Mouse (Mus musculus): ENCODE results near the gene Minos1. TPM values are rescaled to one million over a fixed set of nuclear protein-coding genes. Genes with fewer than 3 reads are reported as not detected.
A peak's percentile ranks its signal among the peaks of the same experiment; 100 is the strongest.

Minos1 gene
- polyA plus RNA-seq, 1 experiment from 2014 or later: 640 TPM

DNA sequence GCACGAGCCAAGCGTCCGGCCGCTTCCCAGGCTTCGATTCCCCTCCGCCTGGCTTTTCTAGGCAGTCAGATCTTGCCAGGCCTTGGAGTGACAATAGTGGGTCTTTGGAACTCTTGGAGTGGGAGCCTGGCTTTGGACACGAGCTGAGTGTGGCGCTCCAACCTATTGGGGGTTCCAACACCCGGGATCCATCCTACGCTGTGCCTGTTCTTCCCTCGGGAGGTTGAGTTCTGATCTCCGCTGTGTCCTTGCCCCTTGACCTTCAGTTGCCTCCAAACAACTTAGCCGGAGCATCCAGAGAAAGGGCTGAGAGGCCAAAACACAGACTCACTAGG is 37.8 kb downstream of the Minos1 start:
- peak overlapping the region; percentile 87 for H3K4me2 ChIP-seq (ENCODE audit: low read depth, low read length)
- H3K9me3 ChIP-seq (replicated peaks; ENCODE audit: control insufficient read depth, low read length): peaks cover 5% of the 10 kb centered on the region
- no peak for ATAC-seq (replicated peaks; ENCODE audit: extremely low read depth, insufficient read depth, low FRiP score)
- peaks cover 27% of the 10 kb centered on the region for H3K4me1 ChIP-seq (ENCODE audit: control insufficient read depth, insufficient read depth, low read length)
- peak overlapping the region; percentile 69 for H3K4me3 ChIP-seq (ENCODE audit: low read length)
- 26% methylated on average over 13 of the region's 13 CpGs for WGBS
- H3K27ac ChIP-seq (ENCODE audit: low read length): no peak overlapping the region
- H3K27me3 ChIP-seq (ENCODE audit: control insufficient read depth, insufficient read depth, low read length): peaks cover 29% of the 10 kb centered on the region
- peak overlapping the region; percentile 79 for H3K9ac ChIP-seq (ENCODE audit: low read length)
- no peaks in the 10 kb centered on the region; the same call in 1 of the 2 replicates for H3K36me3 ChIP-seq (ENCODE audit: control insufficient read depth, insufficient read depth)

DNA sequence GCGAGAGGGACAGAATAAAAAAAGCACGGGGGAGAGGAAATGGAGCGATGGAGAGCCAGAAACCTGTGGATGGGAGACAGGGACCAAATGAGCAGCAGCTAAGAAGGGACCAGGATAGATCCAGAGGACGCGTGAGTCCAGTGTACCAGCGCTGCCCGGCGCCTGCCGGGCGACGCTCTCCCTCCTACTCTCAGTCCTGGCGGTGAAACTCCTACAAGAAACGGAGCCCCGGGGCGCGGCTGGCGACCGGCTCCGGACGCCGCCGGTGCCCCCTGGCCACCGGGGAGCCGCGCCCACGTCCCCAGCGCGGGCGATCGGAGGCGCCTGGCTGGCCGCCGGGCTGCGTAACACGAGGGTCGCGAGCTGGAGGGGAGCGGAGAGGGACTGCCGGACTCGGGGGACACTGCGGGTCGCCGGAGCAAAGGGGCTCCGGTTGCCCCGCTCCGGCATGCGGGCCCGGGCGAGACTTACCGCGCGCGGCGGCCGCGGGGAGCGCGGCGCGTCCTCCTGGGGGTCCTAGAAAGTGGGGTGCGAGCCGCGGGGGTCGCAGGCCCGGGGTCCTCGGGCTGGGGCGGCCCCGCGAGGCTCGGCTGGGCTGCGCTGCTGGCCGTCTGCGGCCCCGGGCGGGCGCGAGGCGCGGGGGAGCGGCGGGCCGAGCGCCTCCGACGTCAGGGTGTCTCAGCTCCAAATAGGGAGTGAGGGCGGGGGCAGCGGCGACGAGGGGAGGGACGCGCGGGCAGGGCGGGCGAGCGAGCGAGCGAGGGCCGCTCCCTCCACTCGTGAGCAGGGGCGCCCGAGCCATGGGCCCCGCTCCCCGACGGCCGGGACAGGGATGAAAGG is 38.3 kb downstream of the Minos1 start, which contains the start of gene Nbl1:
Nbl1 (minus strand) TSS at position 638 of the 840 bp plus-strand sequence.
- Histone ChIP-seq H3K4me2 (ENCODE audit: low read depth, low read length) (peak within 1 kb of the TSS; percentile 87), H3K4me3 (ENCODE audit: low read length) (peak within 1 kb of the TSS; percentile 69), H3K9ac (ENCODE audit: low read length) (peak within 1 kb of the TSS; percentile 79), H3K9me3 (replicated peaks; ENCODE audit: control insufficient read depth, low read length) (peaks cover 5% of the 10 kb centered on the region), H3K27me3 (ENCODE audit: control insufficient read depth, insufficient read depth, low read length) (peaks cover 29% of the 10 kb centered on the region), H3K4me1 (ENCODE audit: control insufficient read depth, insufficient read depth, low read length) (peaks cover 29% of the 10 kb centered on the region), H3K36me3 (ENCODE audit: control insufficient read depth, insufficient read depth) (no peaks in the 10 kb centered on the region; the same call in 1 of the 2 replicates), H3K27ac (ENCODE audit: low read length) (peak within 1 kb of the TSS; percentile 24)
- WGBS: under 1% methylated on average over 104 of the region's 105 CpGs
- peak; percentile 52 for ATAC-seq (replicated peaks; ENCODE audit: extremely low read depth, insufficient read depth, low FRiP score)

DNA sequence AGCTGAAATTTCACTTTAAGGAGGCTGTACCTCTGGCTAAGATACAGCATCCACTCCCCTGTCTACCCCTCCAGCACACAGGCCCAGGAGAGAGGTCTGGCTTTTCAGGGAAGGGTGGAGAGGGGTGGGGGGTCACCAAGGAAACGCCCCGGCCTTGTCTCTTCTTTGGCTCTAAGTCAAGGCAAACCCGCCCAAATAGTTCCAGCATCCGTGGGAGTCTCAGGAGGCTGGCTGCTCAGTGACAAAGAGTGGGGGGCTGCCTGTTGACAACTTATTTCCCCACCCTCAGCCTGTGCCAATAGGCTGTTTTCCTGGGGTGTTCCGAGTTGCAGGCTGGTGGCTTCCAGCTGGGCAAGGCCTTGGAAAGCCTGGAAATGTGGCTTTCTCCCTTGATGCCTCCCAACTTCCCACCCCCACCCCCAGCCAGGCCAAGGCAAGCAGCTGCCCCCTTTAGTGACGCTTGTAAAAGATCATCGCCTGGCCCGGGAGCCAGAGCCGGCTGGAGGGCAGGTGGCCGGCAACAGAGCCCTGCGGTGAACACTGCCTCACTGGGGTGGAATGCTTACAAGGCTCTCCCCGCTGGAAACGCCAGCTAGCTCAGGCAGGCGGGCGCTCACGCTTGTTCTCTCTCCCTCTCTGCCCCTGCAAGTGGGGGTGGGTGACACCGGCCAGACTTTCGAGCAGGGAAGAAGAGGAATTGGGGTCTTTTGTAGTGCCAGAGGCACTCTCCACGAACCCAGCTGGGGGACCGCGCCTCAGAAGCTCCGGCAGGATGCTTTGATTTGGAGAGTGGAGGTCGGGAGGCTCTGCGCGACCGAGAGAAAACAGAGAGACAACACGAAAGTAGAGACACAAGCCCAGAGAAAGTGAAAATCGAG is 39.2 kb downstream of the Minos1 start:
- H3K36me3 ChIP-seq (ENCODE audit: control insufficient read depth, insufficient read depth): no peaks in the 10 kb centered on the region; the same call in 1 of the 2 replicates
- H3K27ac ChIP-seq (ENCODE audit: low read length): peak overlapping the region; percentile 24; the same call in 1 of the 2 replicates

GRCm38 (mm10) chr4:139091066-139091465 is 39.8 kb downstream of the Minos1 start:
- Histone ChIP-seq H3K9ac (ENCODE audit: low read length) (no peak overlapping the region; the same call in 1 of the 2 replicates), H3K4me1 (ENCODE audit: control insufficient read depth, insufficient read depth, low read length) (peaks cover 25% of the 10 kb centered on the region), H3K27me3 (ENCODE audit: control insufficient read depth, insufficient read depth, low read length) (peaks cover 29% of the 10 kb centered on the region), H3K27ac (ENCODE audit: low read length) (no peak overlapping the region), H3K4me2 (ENCODE audit: low read depth, low read length) (peak overlapping the region; percentile 87), H3K36me3 (ENCODE audit: control insufficient read depth, insufficient read depth) (no peaks in the 10 kb centered on the region; the same call in 1 of the 2 replicates), H3K4me3 (ENCODE audit: low read length) (peak overlapping the region; percentile 69), H3K9me3 (replicated peaks; ENCODE audit: control insufficient read depth, low read length) (peaks cover 5% of the 10 kb centered on the region)
- ATAC-seq (replicated peaks; ENCODE audit: extremely low read depth, insufficient read depth, low FRiP score): no peak
- WGBS: 58% methylated on average over 7 of the region's 7 CpGs

More for the DNA sequence above, 39.2 kb downstream of the Minos1 start:
- 10% methylated on average over 28 of the region's 28 CpGs for WGBS
- peak overlapping the region; percentile 79 for H3K9ac ChIP-seq (ENCODE audit: low read length)
- H3K4me3 ChIP-seq (ENCODE audit: low read length): peak overlapping the region; percentile 69
- ATAC-seq (replicated peaks; ENCODE audit: extremely low read depth, insufficient read depth, low FRiP score): 0 out of 2 replicates have a peak, but pooled peaks have one; percentile 26
- peaks cover 29% of the 10 kb centered on the region for H3K4me1 ChIP-seq (ENCODE audit: control insufficient read depth, insufficient read depth, low read length)
- H3K27me3 ChIP-seq (ENCODE audit: control insufficient read depth, insufficient read depth, low read length): peaks cover 29% of the 10 kb centered on the region
- H3K4me2 ChIP-seq (ENCODE audit: low read depth, low read length): peak overlapping the region; percentile 87
- H3K9me3 ChIP-seq (replicated peaks; ENCODE audit: control insufficient read depth, low read length): peaks cover 5% of the 10 kb centered on the region

DNA sequence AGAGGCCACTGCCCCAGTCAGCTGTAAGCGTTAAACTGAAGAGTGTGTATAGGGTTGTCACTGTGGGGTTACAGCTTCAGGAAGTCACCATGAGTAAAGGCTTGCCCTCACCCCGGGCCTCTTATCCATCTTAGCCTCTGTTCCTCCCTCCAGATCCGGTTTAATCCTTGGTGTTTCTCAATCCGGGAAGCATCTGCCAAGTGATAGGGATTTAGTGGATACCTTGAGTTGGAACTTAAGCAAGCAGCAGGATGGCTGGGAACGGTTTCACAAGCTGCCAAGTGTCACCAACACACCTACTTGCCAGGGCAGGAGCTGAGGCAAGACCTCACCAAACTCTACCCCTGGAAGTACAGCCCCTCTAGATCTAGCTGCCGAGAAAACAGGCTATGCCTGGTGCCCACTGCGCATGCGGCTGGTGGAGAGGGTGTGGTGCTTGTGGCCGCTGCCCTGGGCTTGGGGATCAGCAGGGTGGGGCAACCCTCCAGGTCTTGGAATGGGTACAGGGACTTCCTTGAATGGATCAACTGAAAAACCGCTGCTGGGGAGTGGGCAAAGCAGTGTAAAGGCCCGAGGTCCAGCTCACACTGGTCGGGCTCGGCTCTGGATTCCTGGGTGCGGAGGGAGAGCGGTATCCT is 40.5 kb downstream of the Minos1 start:
- Histone ChIP-seq H3K27me3 (ENCODE audit: control insufficient read depth, insufficient read depth, low read length) (peaks cover 29% of the 10 kb centered on the region), H3K9me3 (replicated peaks; ENCODE audit: control insufficient read depth, low read length) (peaks cover 5% of the 10 kb centered on the region), H3K36me3 (ENCODE audit: control insufficient read depth, insufficient read depth) (no peaks in the 10 kb centered on the region; the same call in 1 of the 2 replicates), H3K4me1 (ENCODE audit: control insufficient read depth, insufficient read depth, low read length) (peaks cover 19% of the 10 kb centered on the region), H3K27ac (ENCODE audit: low read length) (no peak overlapping the region), H3K4me3 (ENCODE audit: low read length) (no peak overlapping the region), H3K9ac (ENCODE audit: low read length) (no peak overlapping the region), H3K4me2 (ENCODE audit: low read depth, low read length) (no peak overlapping the region)
- 64% methylated on average over 15 of the region's 15 CpGs for WGBS
- no peak for ATAC-seq (replicated peaks; ENCODE audit: extremely low read depth, insufficient read depth, low FRiP score)

DNA sequence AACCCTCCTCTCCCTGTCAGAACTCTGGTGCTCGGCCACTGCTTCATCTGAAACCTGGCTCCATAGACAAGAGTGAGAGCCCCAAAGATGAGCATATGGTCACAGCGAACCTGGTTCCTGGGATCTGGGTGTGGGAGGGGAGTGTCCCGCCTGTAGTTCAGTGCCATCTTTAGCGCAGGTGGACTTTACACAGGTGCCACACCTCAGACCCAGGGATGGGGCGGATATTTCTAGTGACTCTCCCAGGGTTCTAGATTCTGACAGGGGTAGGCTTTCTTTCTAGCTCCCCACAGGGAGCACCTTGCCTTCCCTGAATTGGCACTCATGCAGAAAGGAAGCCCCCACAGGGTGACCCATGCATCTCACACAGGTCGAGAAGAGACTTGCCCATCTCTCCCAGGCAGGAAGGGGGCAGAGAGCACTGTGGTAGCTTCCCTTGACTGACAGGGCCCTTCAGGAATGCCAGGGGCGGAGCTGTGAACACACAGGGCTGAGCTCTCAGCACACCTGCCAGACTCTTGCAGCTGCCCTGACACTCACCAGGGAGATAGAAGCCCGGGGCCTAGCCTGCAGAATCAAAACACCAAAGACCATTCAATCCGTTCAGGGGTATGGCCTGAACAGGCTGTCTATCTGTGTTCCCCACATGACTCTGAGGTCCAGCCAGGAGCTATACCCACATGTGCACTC is 41.8 kb downstream of the Minos1 start:
- Histone ChIP-seq H3K36me3 (ENCODE audit: control insufficient read depth, insufficient read depth) (no peaks in the 10 kb centered on the region), H3K9me3 (replicated peaks; ENCODE audit: control insufficient read depth, low read length) (no peaks in the 10 kb centered on the region), H3K9ac (ENCODE audit: low read length) (no peak overlapping the region), H3K4me3 (ENCODE audit: low read length) (no peak overlapping the region), H3K4me2 (ENCODE audit: low read depth, low read length) (no peak overlapping the region), H3K27me3 (ENCODE audit: control insufficient read depth, insufficient read depth, low read length) (peaks cover 34% of the 10 kb centered on the region), H3K27ac (ENCODE audit: low read length) (no peak overlapping the region), H3K4me1 (ENCODE audit: control insufficient read depth, insufficient read depth, low read length) (peaks cover 15% of the 10 kb centered on the region)
- no peak for ATAC-seq (replicated peaks; ENCODE audit: extremely low read depth, insufficient read depth, low FRiP score)
- WGBS: 60% methylated on average over 9 of the region's 9 CpGs

GRCm38 (mm10) chr4:139086984-139087383 is 43.9 kb downstream of the Minos1 start:
- no peak overlapping the region for H3K4me3 ChIP-seq (ENCODE audit: low read length)
- H3K9me3 ChIP-seq (replicated peaks; ENCODE audit: control insufficient read depth, low read length): no peaks in the 10 kb centered on the region
- no peak overlapping the region for H3K9ac ChIP-seq (ENCODE audit: low read length)
- H3K27me3 ChIP-seq (ENCODE audit: control insufficient read depth, insufficient read depth, low read length): peaks cover 22% of the 10 kb centered on the region
- H3K36me3 ChIP-seq (ENCODE audit: control insufficient read depth, insufficient read depth): no peaks in the 10 kb centered on the region
- no peak overlapping the region for H3K27ac ChIP-seq (ENCODE audit: low read length)
- ATAC-seq (replicated peaks; ENCODE audit: extremely low read depth, insufficient read depth, low FRiP score): no peak
- peaks cover 16% of the 10 kb centered on the region for H3K4me1 ChIP-seq (ENCODE audit: control insufficient read depth, insufficient read depth, low read length)
- 67% methylated on average over 4 of the region's 4 CpGs for WGBS
- no peak overlapping the region for H3K4me2 ChIP-seq (ENCODE audit: low read depth, low read length)

- Histone ChIP-seq H3K9me3 (replicated peaks; ENCODE audit: control insufficient read depth, low read length) (no peaks in the 10 kb centered on the region), H3K27ac (ENCODE audit: low read length) (no peak overlapping the region), H3K4me2 (ENCODE audit: low read depth, low read length) (no peak overlapping the region), H3K9ac (ENCODE audit: low read length) (no peak overlapping the region), H3K27me3 (ENCODE audit: control insufficient read depth, insufficient read depth, low read length) (peaks cover 15% of the 10 kb centered on the region), H3K4me1 (ENCODE audit: control insufficient read depth, insufficient read depth, low read length) (peaks cover 9% of the 10 kb centered on the region), H3K36me3 (ENCODE audit: control insufficient read depth, insufficient read depth) (no peaks in the 10 kb centered on the region), H3K4me3 (ENCODE audit: low read length) (no peak overlapping the region)
- ATAC-seq (replicated peaks; ENCODE audit: extremely low read depth, insufficient read depth, low FRiP score): peak; percentile 47
- WGBS: 12% methylated on average over 5 of the region's 5 CpGs
Observed at GRCm38 (mm10) chr4:139086037-139086436, 44.9 kb downstream of the Minos1 start.
